Mouse (Mus musculus) midbrain, embryonic 16.5 days (tissue): ENCODE data around the gene Dennd4a. TPM values are rescaled to one million over a fixed set of nuclear protein-coding genes. Genes with fewer than 3 reads are reported as not detected.

Experiments
- ATAC-seq: fragments of 200-750 bp; cut with Nextera tagmentation; 2 replicates; pipeline ENCODE4 v1.8.0; 2017; ENCODE audit warnings: moderate TSS enrichment
- H3K27ac ChIP-seq: fragments of 300-500 bp; sonication (generic); 2 replicates; pipeline ENCODE4 v1.5.1; 2014; ENCODE audit warnings: mild to moderate bottlenecking, low read length, mixed read lengths
- H3K27me3 ChIP-seq: fragments of 300-500 bp; sonication (generic); 2 replicates; pipeline ENCODE4 v1.6.1; 2014; ENCODE audit warnings: low read depth, low read length, mixed read lengths; ENCODE audit not compliant: control insufficient read depth, insufficient read depth
- H3K36me3 ChIP-seq: fragments of 300-500 bp; sonication (generic); 2 replicates; pipeline ENCODE4 v1.6.1; 2014; ENCODE audit warnings: mild to moderate bottlenecking, low read length, moderate library complexity, mixed read lengths; ENCODE audit not compliant: control insufficient read depth, insufficient read depth
- H3K4me1 ChIP-seq: fragments of 300-500 bp; sonication (generic); 2 replicates; pipeline ENCODE4 v1.6.1; 2014; ENCODE audit warnings: mild to moderate bottlenecking, low read length, mixed read lengths; ENCODE audit not compliant: control insufficient read depth, insufficient read depth
- H3K4me2 ChIP-seq: fragments of 300-500 bp; sonication (generic); 2 replicates; pipeline ENCODE4 v1.6.1; 2014; ENCODE audit warnings: mild to moderate bottlenecking, low read length, mixed read lengths
- H3K4me3 ChIP-seq: fragments of 300-500 bp; sonication (generic); 2 replicates; pipeline ENCODE4 v1.5.1; 2014; ENCODE audit warnings: low read depth, mild to moderate bottlenecking, low read length, moderate library complexity, mixed read lengths
- H3K9ac ChIP-seq: fragments of 300-500 bp; sonication (generic); 2 replicates; pipeline ENCODE4 v1.6.1; 2014; ENCODE audit warnings: low read depth, low read length, mixed read lengths
- H3K9me3 ChIP-seq: fragments of 300-500 bp; sonication (generic); replicated peaks from 2 replicates; pipeline ENCODE4 v1.6.1; 2014; ENCODE audit warnings: mild to moderate bottlenecking, low read length, mixed read lengths; ENCODE audit not compliant: control insufficient read depth, poor library complexity, severe bottlenecking
- WGBS: fragments of 180-500 bp; shearing (Covaris S2); extraction: QIAGEN DNeasy Blood & Tissue Kit; methylation state at CpG from one replicate; pipeline ENCODE4 v1.1.7; 2014; 5-methylcytosine and 5-hydroxymethylcytosine counted together
- polyA plus RNA-seq: library from polyadenylated mRNA; unstranded; fragments of >200 nt; fragmentation: Nextera tagmentation; extraction: Ambion mirVana; gene quantifications from 2 replicates; pipeline ENCODE4 v1.2.1, GENCODE M21; 2015

The Dennd4a gene
- polyA plus RNA-seq, 1 experiment from 2014 or later, result 9.6 TPM

DNA sequence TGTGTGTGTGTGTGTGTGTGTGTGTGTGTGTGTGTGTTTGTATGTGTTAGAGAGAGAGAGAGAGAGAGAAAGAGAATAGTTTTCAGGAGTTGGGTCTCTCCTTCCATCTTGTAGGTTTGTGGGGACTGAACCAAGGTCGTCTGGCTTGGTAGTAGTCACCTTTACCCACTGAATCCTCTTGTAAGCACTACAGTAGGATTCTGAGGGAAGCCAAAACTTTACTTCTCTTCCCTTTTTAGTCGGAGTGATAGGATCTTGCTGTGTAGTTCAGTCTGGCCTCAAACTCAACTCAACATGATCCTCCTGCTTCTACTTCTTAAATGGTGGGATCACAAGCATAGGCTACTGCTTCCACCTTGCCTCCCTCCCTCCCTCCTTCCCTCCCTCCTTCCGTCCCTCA is 17.3 kb upstream of the Dennd4a start:
- 73% methylated on average over 3 of the region's 3 CpGs for WGBS
- no peak for ATAC-seq
- H3K27me3 ChIP-seq, result no peaks in the 10 kb centered on the region
- H3K36me3 ChIP-seq, result no peaks in the 10 kb centered on the region
- H3K9me3 ChIP-seq, result no peaks in the 10 kb centered on the region
- no peak overlapping the region for H3K4me2 ChIP-seq
- H3K27ac ChIP-seq, result no peak overlapping the region
- H3K4me1 ChIP-seq, result no peaks in the 10 kb centered on the region
- no peak overlapping the region for H3K4me3 ChIP-seq
- H3K9ac ChIP-seq, result no peak overlapping the region

DNA sequence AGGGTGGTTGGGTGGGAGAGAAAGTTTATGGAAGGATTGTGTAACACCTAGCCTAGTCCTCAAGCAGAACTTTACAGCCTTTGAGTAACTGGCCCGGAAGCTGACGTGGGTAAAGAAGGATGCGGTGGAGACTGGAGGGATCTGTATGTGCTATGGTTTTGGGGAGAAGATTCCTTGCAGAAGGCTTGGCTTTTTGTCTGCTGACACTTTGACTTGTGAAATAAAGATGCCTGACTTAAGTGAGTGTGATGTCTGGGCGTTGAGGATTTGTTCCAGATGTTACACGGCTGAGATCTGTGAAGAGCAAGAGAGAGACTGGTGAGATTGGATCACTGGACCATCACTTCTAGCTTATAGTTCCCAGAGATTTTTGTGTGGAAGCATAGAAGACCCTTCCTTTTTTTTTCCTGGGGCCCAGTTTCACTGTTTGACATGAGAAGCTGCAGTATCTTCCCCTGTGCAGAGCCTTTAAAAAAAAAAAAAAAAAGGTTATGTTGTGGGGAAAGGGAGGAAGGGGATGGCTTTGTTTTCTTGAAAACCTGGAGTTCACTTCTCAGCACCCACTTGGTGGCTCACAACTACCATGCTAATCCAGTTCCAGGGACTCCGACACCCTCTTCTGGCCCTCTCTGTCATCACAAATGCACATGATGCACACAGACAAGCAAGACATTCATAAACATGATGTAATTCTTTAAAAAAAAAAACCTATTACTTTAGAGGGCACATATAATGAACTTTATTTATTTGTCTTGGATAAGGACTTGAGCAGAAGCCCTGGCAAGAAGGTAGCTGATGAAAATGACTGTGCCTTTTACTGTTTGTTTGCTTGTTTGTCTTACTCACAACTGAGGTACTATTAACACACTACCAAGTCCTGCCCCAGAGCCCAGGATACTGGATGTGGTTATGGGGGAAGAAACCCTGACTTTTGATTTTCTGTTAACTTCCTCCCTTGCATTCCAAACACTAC is 16.4 kb upstream of the Dennd4a start:
- Histone ChIP-seq H3K4me1 (no peaks in the 10 kb centered on the region), H3K27me3 (no peaks in the 10 kb centered on the region), H3K27ac (no peak overlapping the region), H3K4me3 (no peak overlapping the region), H3K4me2 (no peak overlapping the region), H3K36me3 (no peaks in the 10 kb centered on the region), H3K9ac (no peak overlapping the region), H3K9me3 (no peaks in the 10 kb centered on the region)
- no peak for ATAC-seq
- 77% methylated on average over 6 of the region's 6 CpGs for WGBS

DNA sequence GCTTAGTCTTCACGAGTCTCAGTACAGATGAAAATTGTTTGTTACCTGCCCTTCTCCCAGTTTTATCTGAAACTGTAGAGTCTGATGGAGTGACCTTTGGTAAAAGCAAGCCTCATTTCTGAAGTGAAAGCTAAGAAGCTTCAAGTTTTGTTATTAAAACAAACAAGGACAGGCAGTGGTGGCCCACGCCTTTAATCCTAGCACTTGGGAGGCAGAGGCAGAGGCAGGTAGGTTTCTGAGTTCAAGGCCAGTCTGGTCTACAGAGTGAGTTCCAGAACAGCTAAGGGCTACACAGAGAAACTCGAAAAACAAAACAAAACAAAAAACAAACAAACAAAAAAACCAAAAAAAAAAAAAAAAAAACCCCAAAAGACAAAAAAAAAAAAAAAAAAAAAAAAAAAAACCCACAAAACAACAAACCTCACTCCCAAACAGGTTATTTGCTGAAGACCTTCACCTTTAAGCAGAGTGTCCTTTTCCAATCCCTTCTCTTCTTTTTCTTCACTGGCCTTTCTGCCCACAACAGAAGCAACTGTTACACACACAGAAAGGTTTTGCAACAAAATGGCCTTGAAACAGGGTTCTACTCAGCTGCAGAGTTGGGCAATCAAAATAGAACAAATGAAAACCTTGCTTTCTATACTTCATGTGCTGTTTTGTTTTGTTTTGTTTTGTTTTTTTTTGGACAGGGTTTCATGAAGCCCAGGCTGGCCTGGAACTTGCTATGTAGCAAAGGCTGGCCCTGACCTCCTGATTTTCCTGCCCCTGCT is 15.1 kb upstream of the Dennd4a start:
- H3K27me3 ChIP-seq, result no peaks in the 10 kb centered on the region
- no peaks in the 10 kb centered on the region for H3K4me1 ChIP-seq
- 75% methylated on average over 3 of the region's 3 CpGs for WGBS
- H3K27ac ChIP-seq, result no peak overlapping the region
- no peak overlapping the region for H3K4me3 ChIP-seq
- H3K36me3 ChIP-seq, result no peaks in the 10 kb centered on the region
- no peak for ATAC-seq
- no peak overlapping the region for H3K4me2 ChIP-seq
- no peak overlapping the region for H3K9ac ChIP-seq
- H3K9me3 ChIP-seq, result no peaks in the 10 kb centered on the region

DNA sequence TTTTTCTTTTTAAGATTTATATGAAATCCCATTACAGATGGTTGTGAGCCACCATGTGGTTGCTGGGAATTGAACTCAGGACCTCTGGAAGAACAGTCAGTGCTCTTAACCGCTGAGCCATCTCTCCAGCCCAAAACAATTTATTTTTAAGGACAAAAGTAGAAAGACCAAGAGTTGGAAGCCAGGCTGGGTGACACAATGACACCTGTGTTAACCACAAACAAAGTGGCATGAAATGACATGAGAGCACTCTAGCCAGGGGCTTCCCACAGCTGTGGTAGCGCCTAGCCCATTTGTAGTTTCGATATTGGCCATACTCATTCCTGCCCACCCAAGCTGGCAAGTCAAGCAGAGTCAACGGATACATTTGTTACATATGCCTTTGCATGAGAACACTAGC is 13.7 kb upstream of the Dennd4a start:
- Histone ChIP-seq H3K9me3 (no peaks in the 10 kb centered on the region), H3K4me2 (no peak overlapping the region), H3K27ac (no peak overlapping the region), H3K4me1 (no peaks in the 10 kb centered on the region), H3K36me3 (no peaks in the 10 kb centered on the region), H3K9ac (no peak overlapping the region), H3K4me3 (no peak overlapping the region), H3K27me3 (no peaks in the 10 kb centered on the region)
- no peak for ATAC-seq
- WGBS, result 92% methylated on average over 4 of the region's 4 CpGs

DNA sequence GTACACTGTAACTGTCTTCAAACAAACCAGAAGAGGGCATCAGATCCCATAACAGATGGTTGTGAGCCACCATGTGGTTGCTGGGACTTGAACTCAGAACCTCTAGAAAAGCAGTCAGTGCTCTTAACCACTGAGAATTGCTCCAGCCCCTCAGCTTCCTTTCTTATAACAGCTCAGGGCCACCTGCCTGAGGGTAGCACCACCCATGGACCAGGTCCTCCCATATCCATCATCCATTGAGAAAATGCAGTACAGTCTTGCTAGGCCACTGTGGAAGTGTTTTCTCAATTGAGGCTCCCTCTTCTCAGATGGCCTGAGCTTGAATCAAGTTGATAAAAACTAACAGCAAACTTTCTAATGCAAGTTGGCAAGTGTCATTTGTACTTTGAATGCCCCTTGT is 13.0 kb upstream of the Dennd4a start:
- no peak overlapping the region for H3K4me3 ChIP-seq
- no peaks in the 10 kb centered on the region for H3K9me3 ChIP-seq
- no peak overlapping the region for H3K4me2 ChIP-seq
- no peak overlapping the region for H3K9ac ChIP-seq
- H3K27ac ChIP-seq, result no peak overlapping the region
- no peaks in the 10 kb centered on the region for H3K27me3 ChIP-seq
- H3K36me3 ChIP-seq, result no peaks in the 10 kb centered on the region
- no peaks in the 10 kb centered on the region for H3K4me1 ChIP-seq
- no peak for ATAC-seq

DNA sequence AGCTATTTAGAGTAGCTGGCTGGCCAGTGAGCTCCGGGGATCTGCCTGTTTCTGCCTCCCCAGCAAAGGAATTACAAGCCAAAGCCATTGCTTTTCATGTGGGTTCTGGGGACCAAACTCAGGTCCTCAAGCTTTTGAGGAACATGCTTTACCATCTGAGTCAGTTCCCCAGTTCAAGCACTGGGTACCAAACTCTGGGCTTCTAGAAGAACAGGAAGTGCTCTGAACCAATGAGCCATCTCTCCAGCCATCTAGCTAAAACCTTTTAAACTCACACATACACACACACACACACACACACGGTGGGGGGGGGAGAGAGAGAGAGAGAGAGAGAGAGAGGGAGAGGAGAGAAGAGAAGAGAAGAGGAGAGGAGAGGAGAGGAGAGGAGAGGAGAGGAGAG is 12.3 kb upstream of the Dennd4a start:
- H3K27me3 ChIP-seq, result no peaks in the 10 kb centered on the region
- H3K4me2 ChIP-seq, result no peak overlapping the region
- H3K9ac ChIP-seq, result no peak overlapping the region
- no peaks in the 10 kb centered on the region for H3K9me3 ChIP-seq
- no peak overlapping the region for H3K4me3 ChIP-seq
- H3K27ac ChIP-seq, result no peak overlapping the region
- H3K4me1 ChIP-seq, result no peaks in the 10 kb centered on the region
- no peak for ATAC-seq
- WGBS, result 78% methylated on average over 1 of the region's 2 CpGs
- H3K36me3 ChIP-seq, result no peaks in the 10 kb centered on the region

DNA sequence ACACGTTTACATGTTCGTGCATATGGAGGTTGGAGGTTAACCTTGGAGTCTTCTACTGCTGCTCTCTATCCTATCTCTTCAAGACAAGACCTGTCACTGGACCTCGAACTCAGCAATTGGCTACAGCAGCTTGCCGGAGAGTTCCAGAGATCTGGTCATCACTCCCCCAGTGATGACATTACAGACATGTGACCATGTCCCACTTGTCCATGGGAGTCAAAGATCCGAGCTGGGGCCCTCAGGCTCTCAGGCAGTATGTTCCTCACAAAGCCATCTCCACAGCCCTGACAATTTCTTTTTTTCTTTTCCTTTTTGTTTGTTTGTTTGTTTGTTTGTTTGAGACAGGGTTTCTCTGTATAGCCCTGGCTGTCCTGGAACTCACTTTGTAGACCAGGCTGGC is 11.6 kb upstream of the Dennd4a start:
- Histone ChIP-seq H3K4me2 (no peak overlapping the region), H3K4me3 (no peak overlapping the region), H3K27ac (no peak overlapping the region), H3K27me3 (no peaks in the 10 kb centered on the region), H3K4me1 (no peaks in the 10 kb centered on the region), H3K36me3 (no peaks in the 10 kb centered on the region), H3K9me3 (no peaks in the 10 kb centered on the region), H3K9ac (no peak overlapping the region)
- 93% methylated on average over 5 of the region's 5 CpGs for WGBS
- ATAC-seq, result no peak

DNA sequence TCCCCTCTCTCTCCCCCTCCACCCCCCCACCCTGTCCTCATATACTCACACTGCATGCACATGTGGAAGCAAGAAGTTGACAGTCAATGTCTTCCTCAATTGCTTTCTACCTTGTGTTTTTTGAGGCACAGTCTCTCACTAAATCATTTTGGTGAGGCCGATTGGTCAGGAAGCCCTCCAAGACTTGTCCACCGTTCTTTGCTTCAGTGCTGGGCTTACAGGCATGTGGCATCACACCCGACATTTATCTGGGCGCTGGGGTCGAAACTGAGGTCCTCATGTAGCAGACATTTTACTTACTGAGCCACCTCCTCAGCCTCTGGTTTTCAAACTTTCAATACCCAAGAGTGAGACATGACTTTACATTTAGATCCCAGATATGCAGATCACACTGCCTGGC is 8.6 kb upstream of the Dennd4a start:
- H3K27me3 ChIP-seq, result no peaks in the 10 kb centered on the region
- no peak overlapping the region for H3K4me2 ChIP-seq
- no peaks in the 10 kb centered on the region for H3K9me3 ChIP-seq
- H3K4me3 ChIP-seq, result no peak overlapping the region
- H3K36me3 ChIP-seq, result no peaks in the 10 kb centered on the region
- 90% methylated on average over 5 of the region's 5 CpGs for WGBS
- ATAC-seq, result no peak
- no peak overlapping the region for H3K9ac ChIP-seq
- no peak overlapping the region for H3K27ac ChIP-seq
- H3K4me1 ChIP-seq, result no peaks in the 10 kb centered on the region
